Mouse (Mus musculus): ENCODE data around the gene Mrpl24. TPM values are rescaled to one million over a fixed set of nuclear protein-coding genes. Genes with fewer than 3 reads are reported as not detected.

Gene Mrpl24
- polyA plus RNA-seq, 1 experiment, result 207 TPM

GRCm38 (mm10) chr3:87946541-87946860 is 27.2 kb downstream of the Mrpl24 start:
- Histone ChIP-seq H3K9me3 (replicated peaks; ENCODE audit: control insufficient read depth, insufficient read depth, low read length, poor library complexity, severe bottlenecking) (no peaks in the 10 kb centered on the region), H3K36me3 (ENCODE audit: control insufficient read depth, insufficient read depth, low read length, poor library complexity, severe bottlenecking) (peaks cover 11% of the 10 kb centered on the region; the same call in 1 of the 2 replicates), H3K9ac (ENCODE audit: low read depth, poor library complexity, severe bottlenecking) (no peak overlapping the region), H3K4me3 (ENCODE audit: low read depth, low read length) (no peak overlapping the region), H3K27me3 (ENCODE audit: control insufficient read depth, insufficient read depth, low read length, poor library complexity, severe bottlenecking) (no peaks in the 10 kb centered on the region; the same call in 1 of the 2 replicates), H3K27ac (ENCODE audit: insufficient read depth, low read length) (no peak overlapping the region), H3K4me1 (ENCODE audit: control insufficient read depth, insufficient read depth, low read length) (peaks cover 11% of the 10 kb centered on the region)
- no peak for TF ChIP-seq POLR2A (IDR thresholded peaks at IDR 0.05; ENCODE audit: insufficient read depth, low read length)
- no peak for TF ChIP-seq CTCF (IDR thresholded peaks at IDR 0.05; ENCODE audit: low read depth, low read length)
- TF ChIP-seq EP300 (IDR thresholded peaks at IDR 0.05; ENCODE audit: insufficient read depth, low read depth, low read length), result no peak

- Histone ChIP-seq H3K4me3 (ENCODE audit: low read depth, low read length) (peak overlapping the region; percentile 19), H3K27ac (ENCODE audit: insufficient read depth, low read length) (no peak overlapping the region), H3K9ac (ENCODE audit: low read depth, poor library complexity, severe bottlenecking) (peak overlapping the region; percentile 49), H3K4me1 (ENCODE audit: control insufficient read depth, insufficient read depth, low read length) (peaks cover 11% of the 10 kb centered on the region), H3K9me3 (replicated peaks; ENCODE audit: control insufficient read depth, insufficient read depth, low read length, poor library complexity, severe bottlenecking) (no peaks in the 10 kb centered on the region), H3K27me3 (ENCODE audit: control insufficient read depth, insufficient read depth, low read length, poor library complexity, severe bottlenecking) (no peaks in the 10 kb centered on the region; the same call in 1 of the 2 replicates), H3K36me3 (ENCODE audit: control insufficient read depth, insufficient read depth, low read length, poor library complexity, severe bottlenecking) (peaks cover 4% of the 10 kb centered on the region; the same call in 1 of the 2 replicates)
- TF ChIP-seq POLR2A (IDR thresholded peaks at IDR 0.05; ENCODE audit: insufficient read depth, low read length) (no peak), CTCF (IDR thresholded peaks at IDR 0.05; ENCODE audit: low read depth, low read length) (no peak), EP300 (IDR thresholded peaks at IDR 0.05; ENCODE audit: insufficient read depth, low read depth, low read length) (no peak)
These were observed 27.9 kb downstream of the Mrpl24 start for GRCm38 (mm10) chr3:87947056-87947810.

- Histone ChIP-seq H3K4me3 (ENCODE audit: low read depth, low read length) (peak overlapping the region; percentile 47), H3K36me3 (ENCODE audit: control insufficient read depth, insufficient read depth, low read length, poor library complexity, severe bottlenecking) (no peaks in the 10 kb centered on the region), H3K9me3 (replicated peaks; ENCODE audit: control insufficient read depth, insufficient read depth, low read length, poor library complexity, severe bottlenecking) (no peaks in the 10 kb centered on the region), H3K4me1 (ENCODE audit: control insufficient read depth, insufficient read depth, low read length) (peaks cover 11% of the 10 kb centered on the region), H3K27ac (ENCODE audit: insufficient read depth, low read length) (no peak overlapping the region), H3K27me3 (ENCODE audit: control insufficient read depth, insufficient read depth, low read length, poor library complexity, severe bottlenecking) (no peaks in the 10 kb centered on the region; the same call in 1 of the 2 replicates), H3K9ac (ENCODE audit: low read depth, poor library complexity, severe bottlenecking) (peak overlapping the region; percentile 49)
- TF ChIP-seq EP300 (IDR thresholded peaks at IDR 0.05; ENCODE audit: insufficient read depth, low read depth, low read length) (no peak), POLR2A (IDR thresholded peaks at IDR 0.05; ENCODE audit: insufficient read depth, low read length) (no peak), CTCF (IDR thresholded peaks at IDR 0.05; ENCODE audit: low read depth, low read length) (no peak)
These were observed 28.5 kb downstream of the Mrpl24 start for GRCm38 (mm10) chr3:87947811-87948199.

- peaks cover 13% of the 10 kb centered on the region for H3K4me1 ChIP-seq (ENCODE audit: control insufficient read depth, insufficient read depth, low read length)
- peak within 1 kb of the TSS; percentile 47 for H3K4me3 ChIP-seq (ENCODE audit: low read depth, low read length)
- no peak within 1 kb of the TSS for H3K27ac ChIP-seq (ENCODE audit: insufficient read depth, low read length)
- TF ChIP-seq EP300 (IDR thresholded peaks at IDR 0.05; ENCODE audit: insufficient read depth, low read depth, low read length) (no peak), POLR2A (IDR thresholded peaks at IDR 0.05; ENCODE audit: insufficient read depth, low read length) (no peak), CTCF (IDR thresholded peaks at IDR 0.05; ENCODE audit: low read depth, low read length) (no peak)
- H3K36me3 ChIP-seq (ENCODE audit: control insufficient read depth, insufficient read depth, low read length, poor library complexity, severe bottlenecking), result no peaks in the 10 kb centered on the region
- H3K9ac ChIP-seq (ENCODE audit: low read depth, poor library complexity, severe bottlenecking), result peak within 1 kb of the TSS; percentile 49
- no peaks in the 10 kb centered on the region; the same call in 1 of the 2 replicates for H3K27me3 ChIP-seq (ENCODE audit: control insufficient read depth, insufficient read depth, low read length, poor library complexity, severe bottlenecking)
- no peaks in the 10 kb centered on the region for H3K9me3 ChIP-seq (replicated peaks; ENCODE audit: control insufficient read depth, insufficient read depth, low read length, poor library complexity, severe bottlenecking)
These were observed 29.3 kb downstream of the Mrpl24 start, which contains the start of gene Crabp2 for GRCm38 (mm10) chr3:87948378-87949265. Crabp2 (plus strand) TSS chr3:87948666.

GRCm38 (mm10) chr3:87949266-87949954 is 30.1 kb downstream of the Mrpl24 start:
- H3K4me3 ChIP-seq (ENCODE audit: low read depth, low read length), result no peak overlapping the region
- no peaks in the 10 kb centered on the region for H3K36me3 ChIP-seq (ENCODE audit: control insufficient read depth, insufficient read depth, low read length, poor library complexity, severe bottlenecking)
- H3K27me3 ChIP-seq (ENCODE audit: control insufficient read depth, insufficient read depth, low read length, poor library complexity, severe bottlenecking), result no peaks in the 10 kb centered on the region; the same call in 1 of the 2 replicates
- H3K9ac ChIP-seq (ENCODE audit: low read depth, poor library complexity, severe bottlenecking), result no peak overlapping the region
- no peak overlapping the region for H3K27ac ChIP-seq (ENCODE audit: insufficient read depth, low read length)
- no peaks in the 10 kb centered on the region for H3K9me3 ChIP-seq (replicated peaks; ENCODE audit: control insufficient read depth, insufficient read depth, low read length, poor library complexity, severe bottlenecking)
- TF ChIP-seq EP300 (IDR thresholded peaks at IDR 0.05; ENCODE audit: insufficient read depth, low read depth, low read length) (0 out of 2 replicates have a peak, but pooled peaks have one; percentile 36), POLR2A (IDR thresholded peaks at IDR 0.05; ENCODE audit: insufficient read depth, low read length) (no peak), CTCF (IDR thresholded peaks at IDR 0.05; ENCODE audit: low read depth, low read length) (no peak)
- peaks cover 13% of the 10 kb centered on the region for H3K4me1 ChIP-seq (ENCODE audit: control insufficient read depth, insufficient read depth, low read length)

Measured in ES-Bruce4 (cell line).